Mouse (Mus musculus) megakaryocyte, embryonic 14.5 days (primary cell): ENCODE measurements around the gene Tmem120b. TPM values are rescaled to one million over a fixed set of nuclear protein-coding genes. Genes with fewer than 3 reads are reported as not detected.

ENCODE experiments used
- H3K27me3 ChIP-seq: replicated peaks from 2 replicates; pipeline ENCODE3; 2012; ENCODE audit warnings: inconsistent platforms
- H3K36me3 ChIP-seq: replicated peaks from 2 replicates; pipeline ENCODE3; 2012; ENCODE audit warnings: low read length, inconsistent platforms, mixed read lengths
- H3K4me1 ChIP-seq: 2 replicates; pipeline ENCODE4 v1.6.1; 2012; ENCODE audit warnings: inconsistent platforms
- H3K4me3 ChIP-seq: replicated peaks from 2 replicates; pipeline ENCODE3; 2012; ENCODE audit warnings: moderate library complexity, mild to moderate bottlenecking, inconsistent platforms
- H3K9me3 ChIP-seq: 2 replicates; pipeline ENCODE4 v1.6.1; 2012; ENCODE audit warnings: inconsistent platforms
- FLI1 ChIP-seq: IDR thresholded peaks from 2 replicates; pipeline ENCODE4 v1.6.1; 2012; ENCODE audit warnings: low read length, inconsistent platforms, mixed read lengths
- GATA1 ChIP-seq: IDR thresholded peaks from 3 replicates; pipeline ENCODE4 v1.6.1; 2012; ENCODE audit warnings: mixed read lengths, low read length, inconsistent platforms, borderline replicate concordance
- polyA plus RNA-seq: library from polyadenylated mRNA; stranded (reverse); fragments of >175 nt; gene quantifications from 2 replicates; pipeline ENCODE4 v1.2.3, GENCODE M21; 2012; ENCODE audit warnings: low replicate concordance; ENCODE audit not compliant: insufficient read depth

Tmem120b gene
- 5.3 and 6.9 TPM in 2 replicates for polyA plus RNA-seq

DNA sequence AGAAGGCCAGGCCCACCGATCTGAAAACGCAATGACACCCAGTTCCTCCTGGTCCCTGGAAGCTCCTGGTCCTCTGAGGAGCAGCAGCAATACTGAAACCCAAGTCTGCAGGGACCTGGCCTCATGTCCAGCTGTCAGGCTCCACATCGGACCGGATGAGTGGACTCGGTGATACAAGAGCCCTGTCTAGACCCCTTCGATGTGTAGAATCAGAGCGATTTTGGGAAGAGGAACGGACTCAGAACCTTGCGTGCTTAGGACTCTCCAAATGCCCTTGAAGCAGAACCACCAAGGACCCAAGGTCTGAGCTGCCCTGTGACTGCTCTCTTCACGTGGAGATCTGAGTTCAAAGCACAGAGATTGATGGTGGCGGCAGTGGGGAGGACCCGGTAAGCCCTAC lies at the start of gene Tmem120b:
Gene Tmem120b, plus strand, starts transcription at position 301 of the 400 bp plus-strand sequence.
- Histone ChIP-seq H3K4me3 (no peak within 1 kb of the TSS), H3K27me3 (no peaks in the 10 kb centered on the region), H3K4me1 (peaks cover 20% of the 10 kb centered on the region), H3K36me3 (no peaks in the 10 kb centered on the region), H3K9me3 (peaks cover 14% of the 10 kb centered on the region)
- TF ChIP-seq GATA1 (no peak), FLI1 (no peak)

DNA sequence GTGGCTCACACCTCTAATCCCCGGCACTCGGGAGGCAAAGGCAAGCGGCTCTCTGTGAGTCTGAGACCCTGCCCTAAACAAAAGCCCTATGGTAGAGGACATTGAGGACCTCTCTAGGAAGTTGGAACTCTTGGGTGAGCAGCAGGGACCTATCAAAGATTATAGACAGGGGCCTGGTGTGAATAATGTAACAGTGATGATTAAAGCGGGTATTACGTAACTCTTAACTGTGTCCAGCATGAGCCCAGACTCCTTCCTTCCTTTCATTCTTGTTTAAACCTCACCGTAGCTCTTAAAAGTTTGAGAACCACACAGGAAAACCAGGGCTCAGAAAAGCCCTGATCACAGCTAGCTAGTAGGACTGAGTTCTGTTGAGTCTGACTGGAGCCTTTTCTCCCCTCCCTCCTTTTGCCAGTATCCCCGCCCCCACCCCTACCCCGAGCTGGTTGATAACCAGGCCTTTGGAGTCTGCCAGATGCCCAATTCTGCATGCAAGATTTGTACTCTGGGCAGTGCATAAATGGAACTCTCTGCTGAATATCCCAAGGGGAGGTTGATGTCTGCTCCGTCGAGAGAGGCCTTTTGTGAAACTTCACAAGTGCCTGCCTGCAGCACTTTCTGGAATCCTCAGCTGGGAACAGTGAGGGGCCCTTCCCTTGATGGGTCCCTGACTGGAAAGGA lies 48.7 kb upstream of the Tmem120b start:
- no peaks in the 10 kb centered on the region for H3K27me3 ChIP-seq
- H3K9me3 ChIP-seq = no peaks in the 10 kb centered on the region
- H3K4me3 ChIP-seq = peak overlapping the region; percentile 98
- H3K36me3 ChIP-seq = peaks cover 48% of the 10 kb centered on the region
- no peak for TF ChIP-seq GATA1
- H3K4me1 ChIP-seq = peaks cover 88% of the 10 kb centered on the region

DNA sequence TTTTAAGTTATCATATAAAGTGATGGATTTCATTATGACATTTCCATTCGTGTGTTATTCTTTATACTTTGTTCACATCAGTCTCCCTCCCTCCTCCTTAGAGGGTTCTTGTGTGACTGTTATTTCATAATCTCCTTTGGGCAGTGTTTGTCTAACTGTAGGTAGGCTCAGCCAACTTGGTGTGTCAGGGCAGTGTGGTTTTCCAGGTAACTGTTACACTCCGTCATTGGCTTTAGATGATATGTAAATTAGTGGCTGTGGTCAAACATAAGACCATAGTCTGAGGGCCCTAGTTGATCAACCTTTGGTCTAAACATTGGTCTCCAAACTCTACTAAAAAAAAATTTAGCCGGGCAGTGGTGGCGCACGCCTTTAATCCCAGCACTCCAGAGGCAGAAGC lies 47.8 kb upstream of the Tmem120b start:
- H3K27me3 ChIP-seq = no peaks in the 10 kb centered on the region
- peaks cover 54% of the 10 kb centered on the region for H3K36me3 ChIP-seq
- no peaks in the 10 kb centered on the region for H3K9me3 ChIP-seq
- TF ChIP-seq FLI1 (no peak), GATA1 (no peak)
- H3K4me3 ChIP-seq = peak overlapping the region; percentile 29
- H3K4me1 ChIP-seq = peaks cover 95% of the 10 kb centered on the region

DNA sequence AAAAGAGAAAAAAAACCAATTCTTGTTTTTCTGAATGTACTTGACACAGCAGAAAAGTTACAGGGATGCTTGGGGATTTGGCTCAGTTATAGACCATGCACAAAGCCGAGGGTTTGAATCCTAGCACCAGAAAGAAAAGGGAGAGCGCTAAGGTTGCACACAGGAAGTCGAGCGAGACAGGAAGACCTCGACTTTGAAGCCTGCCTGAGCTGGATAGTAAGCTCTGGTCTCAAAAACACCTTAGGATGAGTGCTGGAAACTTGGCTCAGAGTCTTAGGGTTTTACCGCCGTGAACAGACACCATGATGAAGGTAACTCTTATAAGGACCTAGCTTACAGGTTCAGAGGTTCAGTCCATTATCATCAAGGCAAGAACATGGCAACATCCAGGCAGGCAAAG lies 46.8 kb upstream of the Tmem120b start:
- H3K4me1 ChIP-seq = peaks cover 96% of the 10 kb centered on the region
- H3K9me3 ChIP-seq = no peaks in the 10 kb centered on the region
- H3K36me3 ChIP-seq = peaks cover 63% of the 10 kb centered on the region
- H3K27me3 ChIP-seq = no peaks in the 10 kb centered on the region
- no peak overlapping the region for H3K4me3 ChIP-seq
- TF ChIP-seq GATA1 = no peak
- no peak for TF ChIP-seq FLI1

DNA sequence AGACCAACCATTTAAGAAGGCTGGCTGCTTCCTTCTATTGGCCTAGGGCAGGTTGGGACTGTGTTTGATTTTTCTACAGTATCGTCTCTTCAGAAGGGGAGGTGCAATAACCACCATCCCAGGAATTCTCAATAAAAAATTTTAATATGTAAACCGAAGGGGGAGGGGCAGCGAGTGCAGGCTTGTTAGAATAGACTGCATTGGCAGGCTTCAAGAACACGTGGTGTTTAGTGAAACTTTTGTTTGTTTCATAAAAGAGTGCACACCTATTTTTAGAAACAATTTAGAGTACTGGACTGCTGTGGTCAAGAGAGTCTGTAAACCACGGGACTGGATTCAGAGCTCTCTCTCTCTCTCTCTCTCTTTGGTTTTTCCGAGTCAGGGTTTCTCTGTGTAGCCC lies 45.2 kb upstream of the Tmem120b start:
- Histone ChIP-seq H3K9me3 (no peaks in the 10 kb centered on the region), H3K36me3 (peaks cover 70% of the 10 kb centered on the region), H3K4me3 (no peak overlapping the region), H3K4me1 (peaks cover 95% of the 10 kb centered on the region), H3K27me3 (no peaks in the 10 kb centered on the region)
- TF ChIP-seq GATA1 = no peak
- no peak for TF ChIP-seq FLI1

DNA sequence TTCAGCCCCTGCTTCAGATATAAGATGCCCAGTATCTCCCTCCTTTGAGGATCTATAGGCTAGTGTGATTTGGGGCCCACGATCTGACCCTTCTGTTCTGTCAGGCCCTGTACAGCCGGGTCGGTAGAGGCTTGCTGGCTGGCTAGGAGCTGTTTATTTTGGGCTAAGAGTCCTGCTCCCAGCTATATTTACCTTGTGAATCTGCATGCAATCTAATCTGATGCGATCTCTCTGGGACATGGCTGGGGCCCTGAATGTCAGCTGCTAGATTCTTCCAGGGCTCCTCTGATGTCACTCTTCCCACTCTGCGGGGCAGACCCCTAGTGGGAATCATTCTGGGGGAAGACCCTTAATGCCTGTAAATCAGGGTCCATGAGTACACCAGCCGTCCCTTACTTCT lies 43.9 kb upstream of the Tmem120b start:
- Histone ChIP-seq H3K9me3 (no peaks in the 10 kb centered on the region), H3K4me3 (no peak overlapping the region), H3K36me3 (peaks cover 71% of the 10 kb centered on the region), H3K27me3 (no peaks in the 10 kb centered on the region), H3K4me1 (peaks cover 88% of the 10 kb centered on the region)
- TF ChIP-seq FLI1 (no peak), GATA1 (no peak)

DNA sequence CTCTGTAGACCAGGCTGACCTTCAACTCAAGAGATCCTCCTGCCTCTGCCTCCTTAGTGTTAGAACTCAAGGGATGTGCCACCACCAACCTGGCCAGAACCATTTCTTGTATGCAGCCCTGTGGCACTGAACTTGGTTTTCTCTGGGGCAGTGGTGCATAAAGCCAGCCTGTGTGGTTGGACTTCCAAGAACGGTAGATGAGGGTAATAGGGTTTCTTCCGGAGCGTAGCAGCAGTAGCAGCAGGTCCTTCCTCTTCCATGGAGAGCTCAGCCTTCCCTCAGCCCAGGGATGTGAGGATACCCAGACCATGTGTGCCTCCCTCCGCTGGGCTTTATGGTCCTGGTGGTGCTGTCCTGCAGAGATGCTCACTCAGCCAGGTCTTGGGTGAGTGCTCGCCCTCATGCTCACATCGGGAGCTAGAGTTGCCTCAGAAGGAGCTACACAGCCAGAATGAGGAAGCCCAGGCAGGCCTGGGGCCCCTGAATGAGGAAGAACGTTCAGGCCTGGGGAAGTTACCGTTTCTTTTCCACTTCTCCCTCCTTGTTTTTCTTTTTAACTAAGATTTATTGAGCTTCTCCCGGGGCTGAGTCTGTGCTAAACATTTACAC lies 43.1 kb upstream of the Tmem120b start:
- Histone ChIP-seq H3K4me3 (peak overlapping the region; percentile 88), H3K36me3 (peaks cover 78% of the 10 kb centered on the region), H3K4me1 (peaks cover 87% of the 10 kb centered on the region), H3K9me3 (no peaks in the 10 kb centered on the region), H3K27me3 (no peaks in the 10 kb centered on the region)
- TF ChIP-seq FLI1 (no peak), GATA1 (no peak)

DNA sequence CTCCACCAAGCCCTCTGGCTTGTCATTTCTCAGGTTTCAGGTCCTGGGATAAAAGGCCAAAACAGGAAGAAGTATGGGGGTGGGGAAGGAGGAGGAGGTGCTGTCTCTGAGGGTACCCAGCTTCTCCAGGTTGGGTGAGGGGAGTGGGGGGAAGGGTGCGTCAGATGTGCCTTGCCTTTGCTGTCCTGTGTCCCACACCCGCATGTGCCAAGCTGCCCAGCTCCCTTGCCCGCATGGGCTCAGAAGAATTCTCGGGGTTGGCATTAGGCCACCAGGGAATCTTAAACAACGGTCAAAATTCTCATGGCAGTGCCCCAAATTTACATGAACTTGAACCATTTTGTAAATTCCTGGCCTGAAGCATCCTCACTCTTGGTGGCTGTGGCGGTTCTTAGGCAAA lies 41.8 kb upstream of the Tmem120b start:
- Histone ChIP-seq H3K27me3 (no peaks in the 10 kb centered on the region), H3K4me1 (peaks cover 74% of the 10 kb centered on the region), H3K4me3 (peak overlapping the region; percentile 33)

DNA sequence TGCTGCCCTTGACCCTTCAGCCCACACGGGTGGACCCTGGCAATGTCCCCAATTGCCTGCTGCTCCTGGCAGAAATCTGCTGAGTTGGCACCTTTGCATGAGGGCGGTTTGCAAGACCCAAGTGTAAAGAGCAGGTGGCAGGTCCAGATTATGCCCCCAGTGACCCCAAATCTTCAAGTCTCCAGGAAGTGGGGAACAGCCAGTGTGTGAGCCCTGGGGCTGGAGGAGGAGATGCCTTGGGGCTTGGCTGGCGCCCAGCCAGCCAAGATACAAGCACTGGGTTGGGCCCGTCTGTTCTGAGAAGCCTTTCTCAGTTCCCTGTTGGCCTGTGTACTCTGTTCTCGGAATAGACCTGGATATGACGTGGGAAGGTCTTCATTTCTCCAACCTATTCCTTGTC lies 40.8 kb upstream of the Tmem120b start:
- Histone ChIP-seq H3K4me1 (peaks cover 64% of the 10 kb centered on the region), H3K36me3 (peaks cover 91% of the 10 kb centered on the region), H3K9me3 (no peaks in the 10 kb centered on the region), H3K27me3 (no peaks in the 10 kb centered on the region), H3K4me3 (peak overlapping the region; percentile 21)
- TF ChIP-seq FLI1 (no peak), GATA1 (no peak)

More for the DNA sequence above, 41.8 kb upstream of the Tmem120b start:
- Histone ChIP-seq H3K36me3 (peaks cover 87% of the 10 kb centered on the region), H3K9me3 (no peaks in the 10 kb centered on the region)
- TF ChIP-seq GATA1 = no peak
- no peak for TF ChIP-seq FLI1

DNA sequence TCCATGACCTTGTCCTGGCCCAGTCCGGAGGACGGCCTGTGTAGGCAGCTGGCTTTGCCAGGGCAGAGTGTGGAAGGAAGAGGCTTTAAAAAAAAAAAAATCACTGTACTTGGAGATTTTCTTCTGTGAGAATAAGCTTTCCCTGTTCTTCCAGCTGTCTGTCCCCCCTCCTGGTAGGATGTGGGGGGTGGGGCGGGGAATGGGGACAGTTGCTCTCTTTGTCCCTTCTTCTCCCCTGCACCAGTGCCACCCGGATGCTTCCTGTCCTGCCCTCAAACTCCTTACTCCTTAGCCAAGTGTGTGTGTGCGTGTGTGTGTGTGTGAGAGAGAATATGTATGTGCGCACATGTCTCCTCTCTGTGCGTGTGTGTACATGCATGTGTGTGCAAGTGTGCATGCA lies 38.5 kb upstream of the Tmem120b start:
- Histone ChIP-seq H3K27me3 (no peaks in the 10 kb centered on the region), H3K9me3 (no peaks in the 10 kb centered on the region), H3K4me1 (peaks cover 58% of the 10 kb centered on the region), H3K36me3 (peaks cover 85% of the 10 kb centered on the region), H3K4me3 (no peak overlapping the region)
- TF ChIP-seq FLI1 (no peak), GATA1 (no peak)
